Mouse (Mus musculus): ENCODE measurements at regions not wholly inside any gene's neighbourhood (a gene's known extent, or its start where the extent isn't known, plus 50 kb on each side); places are given as distances from the start of the nearest gene placed in this dataset.

DNA sequence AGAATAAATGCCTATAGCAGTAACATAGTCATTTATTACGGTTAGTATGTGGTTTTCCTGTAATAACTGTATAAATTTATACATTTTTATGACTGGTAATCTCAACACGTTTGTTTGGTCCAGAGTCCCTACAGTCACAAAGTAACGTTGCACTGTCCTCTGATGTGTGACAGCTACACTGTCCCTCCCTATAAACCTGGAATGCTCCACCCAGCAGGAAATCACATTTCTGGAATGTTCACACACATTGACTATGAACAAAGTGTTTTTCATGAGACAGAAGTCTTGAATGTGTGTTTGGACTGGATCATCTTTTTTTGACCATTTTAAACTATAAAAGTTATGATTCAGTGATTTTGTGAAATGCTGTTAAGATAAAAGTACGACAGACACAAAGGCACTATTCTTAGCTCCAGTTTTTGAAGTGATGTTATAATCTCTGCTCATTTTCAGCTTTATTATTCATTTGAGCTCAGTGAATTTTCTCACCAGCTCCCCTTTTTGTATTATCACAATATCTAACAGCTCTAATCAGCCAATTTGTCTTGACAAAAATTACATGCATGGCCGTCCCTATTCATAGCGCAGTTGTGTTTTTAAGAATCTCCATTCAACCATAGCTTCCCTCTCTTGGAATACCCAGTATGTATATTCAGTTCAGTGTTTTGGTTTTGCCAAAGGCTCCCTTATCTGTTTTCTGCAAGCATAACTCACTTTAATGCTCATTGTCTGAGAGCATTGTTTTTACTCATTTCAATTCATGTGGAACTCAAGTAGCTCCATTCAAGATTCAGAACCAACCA is 257.0 kb upstream of the Fam98a start:
- no peak for DNase-seq (ENCODE audit: low spot score)

DNA sequence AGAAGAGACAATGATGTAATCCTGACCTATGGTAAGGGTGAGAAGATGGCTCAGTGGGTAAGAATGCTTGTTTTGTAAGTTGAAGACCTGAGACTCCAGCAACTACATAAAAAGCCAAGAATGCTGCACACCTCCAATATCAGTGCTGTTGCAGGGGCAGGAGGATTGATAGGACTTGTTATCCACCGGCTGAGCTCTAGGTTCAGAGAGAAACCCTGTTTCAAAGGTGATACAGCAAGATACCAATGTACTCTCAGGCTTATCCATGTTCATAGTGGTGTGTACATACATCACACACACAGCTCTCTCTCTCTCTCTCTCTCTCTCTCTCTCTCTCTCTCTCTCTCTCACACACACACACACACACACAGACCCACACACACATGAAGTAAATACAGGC is 256.3 kb upstream of the Fam98a start:
- ATAC-seq (replicated peaks; ENCODE audit: low FRiP score, low TSS enrichment, low read depth) (no peak), DNase-seq (ENCODE audit: low spot score) (no peak)
- Histone ChIP-seq H3K9ac (ENCODE audit: low read length) (no peak overlapping the region), H3K4me1 (replicated peaks; ENCODE audit: control insufficient read depth, insufficient read depth, low read length) (no peaks in the 10 kb centered on the region), H3K27me3 (replicated peaks; ENCODE audit: control insufficient read depth, insufficient read depth, low read length) (no peaks in the 10 kb centered on the region), H3K4me2 (ENCODE audit: low read length) (no peak overlapping the region), H3K4me3 (ENCODE audit: low read depth, low read length) (no peak overlapping the region), H3K9me3 (ENCODE audit: control insufficient read depth, low read length) (no peaks in the 10 kb centered on the region), H3K36me3 (ENCODE audit: control insufficient read depth, insufficient read depth, low read length) (no peaks in the 10 kb centered on the region), H3K27ac (ENCODE audit: low read depth) (no peak overlapping the region)
- 60% methylated on average over 1 of the region's 1 CpGs for WGBS

More for the DNA sequence above, 257.0 kb upstream of the Fam98a start:
- Histone ChIP-seq H3K27ac (ENCODE audit: low read depth) (no peak overlapping the region), H3K9ac (ENCODE audit: low read length) (no peak overlapping the region), H3K4me3 (ENCODE audit: low read depth, low read length) (no peak overlapping the region), H3K27me3 (replicated peaks; ENCODE audit: control insufficient read depth, insufficient read depth, low read length) (no peaks in the 10 kb centered on the region), H3K36me3 (ENCODE audit: control insufficient read depth, insufficient read depth, low read length) (no peaks in the 10 kb centered on the region), H3K9me3 (ENCODE audit: control insufficient read depth, low read length) (no peaks in the 10 kb centered on the region), H3K4me2 (ENCODE audit: low read length) (no peak overlapping the region), H3K4me1 (replicated peaks; ENCODE audit: control insufficient read depth, insufficient read depth, low read length) (no peaks in the 10 kb centered on the region)
- WGBS: 72% methylated on average over 6 of the region's 6 CpGs
- ATAC-seq (replicated peaks; ENCODE audit: low FRiP score, low TSS enrichment, low read depth): no peak

DNA sequence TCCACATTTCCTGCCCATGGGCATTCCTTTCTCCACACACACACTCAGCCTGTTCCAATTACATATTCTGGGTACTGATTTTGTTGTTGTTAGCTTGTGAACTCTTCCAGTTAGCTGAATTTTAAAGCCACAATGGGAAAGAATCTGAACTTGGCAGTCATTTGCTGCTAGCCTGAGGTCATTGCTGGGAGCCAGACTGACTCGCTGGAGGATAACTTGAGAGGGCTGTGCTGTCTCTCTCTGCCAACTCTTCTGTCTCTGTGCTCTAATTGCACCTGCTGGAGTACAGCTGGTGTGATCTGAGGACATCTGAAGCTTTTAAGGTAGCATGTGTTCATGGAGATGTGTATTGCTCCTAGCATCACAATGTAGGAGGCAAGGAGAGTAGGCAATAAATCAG is 252.6 kb upstream of the Fam98a start:
- H3K27me3 ChIP-seq (replicated peaks; ENCODE audit: control insufficient read depth, insufficient read depth, low read length): no peaks in the 10 kb centered on the region
- no peaks in the 10 kb centered on the region for H3K9me3 ChIP-seq (ENCODE audit: control insufficient read depth, low read length)
- no peak overlapping the region for H3K27ac ChIP-seq (ENCODE audit: low read depth)
- no peak overlapping the region for H3K9ac ChIP-seq (ENCODE audit: low read length)
- H3K4me2 ChIP-seq (ENCODE audit: low read length): no peak overlapping the region
- ATAC-seq (replicated peaks; ENCODE audit: low FRiP score, low TSS enrichment, low read depth) (no peak), DNase-seq (ENCODE audit: low spot score) (no peak)
- WGBS: 58% methylated on average over 1 of the region's 1 CpGs
- no peaks in the 10 kb centered on the region for H3K4me1 ChIP-seq (replicated peaks; ENCODE audit: control insufficient read depth, insufficient read depth, low read length)
- no peak overlapping the region for H3K4me3 ChIP-seq (ENCODE audit: low read depth, low read length)
- no peaks in the 10 kb centered on the region for H3K36me3 ChIP-seq (ENCODE audit: control insufficient read depth, insufficient read depth, low read length)

DNA sequence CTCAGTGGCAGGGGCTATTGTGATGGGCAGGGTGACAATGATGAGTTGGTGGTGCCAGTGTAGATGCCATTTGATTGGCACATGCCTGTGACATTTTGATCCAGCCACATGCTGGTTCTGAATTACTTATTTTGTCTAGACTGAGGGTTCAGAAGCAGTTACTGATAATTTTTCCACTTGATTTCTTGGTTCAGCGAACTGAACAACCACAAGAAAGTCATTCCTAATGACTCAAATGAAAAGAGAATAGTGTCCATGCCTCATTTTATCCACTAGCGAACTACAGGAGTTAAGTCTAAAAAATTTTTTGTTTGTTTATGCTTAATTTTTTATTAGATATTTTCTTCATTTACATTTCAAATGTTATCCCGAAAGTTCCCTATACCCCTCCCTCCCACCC is 244.6 kb upstream of the Fam98a start:
- Histone ChIP-seq H3K4me1 (replicated peaks; ENCODE audit: control insufficient read depth, insufficient read depth, low read length) (no peaks in the 10 kb centered on the region), H3K27ac (ENCODE audit: low read depth) (no peak overlapping the region), H3K9me3 (ENCODE audit: control insufficient read depth, low read length) (no peaks in the 10 kb centered on the region), H3K4me3 (ENCODE audit: low read depth, low read length) (no peak overlapping the region), H3K9ac (ENCODE audit: low read length) (no peak overlapping the region), H3K4me2 (ENCODE audit: low read length) (no peak overlapping the region), H3K27me3 (replicated peaks; ENCODE audit: control insufficient read depth, insufficient read depth, low read length) (no peaks in the 10 kb centered on the region), H3K36me3 (ENCODE audit: control insufficient read depth, insufficient read depth, low read length) (no peaks in the 10 kb centered on the region)
- DNase-seq (ENCODE audit: low spot score) (no peak), ATAC-seq (replicated peaks; ENCODE audit: low FRiP score, low TSS enrichment, low read depth) (no peak)
- WGBS: 94% methylated on average over 3 of the region's 3 CpGs

- Histone ChIP-seq H3K9me3 (ENCODE audit: control insufficient read depth, low read length) (no peaks in the 10 kb centered on the region), H3K4me2 (ENCODE audit: low read length) (no peak overlapping the region), H3K9ac (ENCODE audit: low read length) (no peak overlapping the region), H3K36me3 (ENCODE audit: control insufficient read depth, insufficient read depth, low read length) (no peaks in the 10 kb centered on the region), H3K27ac (ENCODE audit: low read depth) (no peak overlapping the region), H3K4me1 (replicated peaks; ENCODE audit: control insufficient read depth, insufficient read depth, low read length) (no peaks in the 10 kb centered on the region), H3K4me3 (ENCODE audit: low read depth, low read length) (no peak overlapping the region), H3K27me3 (replicated peaks; ENCODE audit: control insufficient read depth, insufficient read depth, low read length) (no peaks in the 10 kb centered on the region)
- no peak for DNase-seq (ENCODE audit: low spot score)
- ATAC-seq (replicated peaks; ENCODE audit: low FRiP score, low TSS enrichment, low read depth): no peak
- WGBS: 95% methylated on average over 3 of the region's 3 CpGs
Observed at GRCm38 (mm10) chr17:75795772-75796171, 244.0 kb upstream of the Fam98a start.

- ATAC-seq (replicated peaks; ENCODE audit: low FRiP score, low TSS enrichment, low read depth) (no peak), DNase-seq (ENCODE audit: low spot score) (no peak)
- no peaks in the 10 kb centered on the region for H3K36me3 ChIP-seq (ENCODE audit: control insufficient read depth, insufficient read depth, low read length)
- H3K9ac ChIP-seq (ENCODE audit: low read length): no peak overlapping the region
- no peaks in the 10 kb centered on the region for H3K9me3 ChIP-seq (ENCODE audit: control insufficient read depth, low read length)
- no peaks in the 10 kb centered on the region for H3K27me3 ChIP-seq (replicated peaks; ENCODE audit: control insufficient read depth, insufficient read depth, low read length)
- H3K4me2 ChIP-seq (ENCODE audit: low read length): no peak overlapping the region
- WGBS: 48% methylated on average over 2 of the region's 2 CpGs
- H3K4me1 ChIP-seq (replicated peaks; ENCODE audit: control insufficient read depth, insufficient read depth, low read length): no peaks in the 10 kb centered on the region
- no peak overlapping the region for H3K4me3 ChIP-seq (ENCODE audit: low read depth, low read length)
- H3K27ac ChIP-seq (ENCODE audit: low read depth): no peak overlapping the region
Observed at GRCm38 (mm10) chr17:75779770-75780169, 228.0 kb upstream of the Fam98a start.

DNA sequence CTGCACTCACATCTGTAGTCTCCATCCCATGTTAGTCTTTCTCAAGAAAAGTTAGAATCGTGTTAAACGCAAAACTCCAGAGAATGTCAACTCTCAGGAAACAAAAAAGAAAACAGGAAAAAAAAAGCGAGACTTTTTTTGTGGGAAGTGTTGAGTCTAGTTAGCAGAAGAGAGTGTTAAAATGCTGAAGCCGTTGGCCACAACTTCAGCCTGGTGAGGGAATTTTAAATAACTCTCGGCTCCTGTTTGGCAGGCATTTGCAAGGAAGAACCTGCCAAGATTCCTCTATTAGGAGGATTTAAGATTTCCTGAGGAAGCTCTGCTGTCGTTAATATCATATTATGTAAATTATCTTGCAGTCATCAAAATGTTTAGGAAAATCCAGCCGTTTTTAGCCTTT is 224.9 kb upstream of the Fam98a start:
- WGBS: 49% methylated on average over 7 of the region's 7 CpGs
- no peak overlapping the region for H3K4me2 ChIP-seq (ENCODE audit: low read length)
- H3K9me3 ChIP-seq (ENCODE audit: control insufficient read depth, low read length): no peaks in the 10 kb centered on the region
- H3K27ac ChIP-seq (ENCODE audit: low read depth): no peak overlapping the region
- H3K4me3 ChIP-seq (ENCODE audit: low read depth, low read length): no peak overlapping the region
- no peak for ATAC-seq (replicated peaks; ENCODE audit: low FRiP score, low TSS enrichment, low read depth)
- no peak overlapping the region for H3K9ac ChIP-seq (ENCODE audit: low read length)
- DNase-seq (ENCODE audit: low spot score): no peak
- H3K36me3 ChIP-seq (ENCODE audit: control insufficient read depth, insufficient read depth, low read length): no peaks in the 10 kb centered on the region
- no peaks in the 10 kb centered on the region for H3K4me1 ChIP-seq (replicated peaks; ENCODE audit: control insufficient read depth, insufficient read depth, low read length)
- no peaks in the 10 kb centered on the region for H3K27me3 ChIP-seq (replicated peaks; ENCODE audit: control insufficient read depth, insufficient read depth, low read length)

DNA sequence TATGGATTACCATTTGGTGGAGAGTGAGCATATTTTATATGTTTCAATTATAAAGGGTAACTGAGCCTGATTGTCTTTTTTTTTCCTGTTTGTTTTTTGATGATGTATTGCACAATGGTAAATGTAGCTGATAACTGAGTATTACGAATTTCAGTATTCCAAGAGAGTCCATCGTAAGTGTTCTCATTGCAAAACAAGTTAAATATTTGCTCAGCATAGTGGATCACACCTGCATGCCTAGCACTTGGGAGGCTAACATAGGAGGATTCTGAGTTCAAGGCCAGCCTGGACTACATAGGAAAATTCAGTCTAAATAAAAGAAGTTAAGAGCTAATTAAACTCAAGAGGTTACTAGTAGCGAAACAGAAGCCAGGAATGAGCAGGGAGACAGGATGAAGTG is 223.8 kb upstream of the Fam98a start:
- H3K4me3 ChIP-seq (ENCODE audit: low read depth, low read length): no peak overlapping the region
- ATAC-seq (replicated peaks; ENCODE audit: low FRiP score, low TSS enrichment, low read depth) (no peak), DNase-seq (ENCODE audit: low spot score) (no peak)

GRCm38 (mm10) chr17:75772861-75773260 is 221.1 kb upstream of the Fam98a start:
- DNase-seq (ENCODE audit: low spot score) (no peak), ATAC-seq (replicated peaks; ENCODE audit: low FRiP score, low TSS enrichment, low read depth) (no peak)
- Histone ChIP-seq H3K4me2 (ENCODE audit: low read length) (no peak overlapping the region), H3K27me3 (replicated peaks; ENCODE audit: control insufficient read depth, insufficient read depth, low read length) (no peaks in the 10 kb centered on the region), H3K4me1 (replicated peaks; ENCODE audit: control insufficient read depth, insufficient read depth, low read length) (no peaks in the 10 kb centered on the region), H3K4me3 (ENCODE audit: low read depth, low read length) (no peak overlapping the region), H3K9ac (ENCODE audit: low read length) (no peak overlapping the region), H3K36me3 (ENCODE audit: control insufficient read depth, insufficient read depth, low read length) (no peaks in the 10 kb centered on the region), H3K9me3 (ENCODE audit: control insufficient read depth, low read length) (no peaks in the 10 kb centered on the region), H3K27ac (ENCODE audit: low read depth) (no peak overlapping the region)

More for the DNA sequence above, 223.8 kb upstream of the Fam98a start:
- Histone ChIP-seq H3K9ac (ENCODE audit: low read length) (no peak overlapping the region), H3K9me3 (ENCODE audit: control insufficient read depth, low read length) (no peaks in the 10 kb centered on the region), H3K27ac (ENCODE audit: low read depth) (no peak overlapping the region), H3K4me2 (ENCODE audit: low read length) (no peak overlapping the region), H3K27me3 (replicated peaks; ENCODE audit: control insufficient read depth, insufficient read depth, low read length) (no peaks in the 10 kb centered on the region), H3K4me1 (replicated peaks; ENCODE audit: control insufficient read depth, insufficient read depth, low read length) (no peaks in the 10 kb centered on the region), H3K36me3 (ENCODE audit: control insufficient read depth, insufficient read depth, low read length) (no peaks in the 10 kb centered on the region)
- WGBS: 83% methylated on average over 3 of the region's 3 CpGs

Measured in intestine, embryonic 14.5 days (tissue).